Mouse (Mus musculus) G1E (cell line): Measurements from ENCODE around the gene Ctla2b. TPM values are rescaled to one million over a fixed set of nuclear protein-coding genes. Genes with fewer than 3 reads are reported as not detected.
"Not testable (repeated sequence)": the region's sequence is repeated elsewhere in the genome, so short reads cannot be mapped to it uniquely, and the experiment has no call there.

ENCODE experiments used
- ATAC-seq: 2 replicates; pipeline ENCODE4 v1.8.0; 2016; ENCODE audit warnings: mild to moderate bottlenecking; ENCODE audit not compliant: insufficient number of reproducible peaks, poor library complexity, low FRiP score, severe bottlenecking; ENCODE audit errors: extremely low read depth
- DNase-seq: peaks from one replicate; pipeline ENCODE4 v3.0.0; 2012; ENCODE audit warnings: low spot score
- H3K27me3 ChIP-seq: 2 replicates; pipeline ENCODE4 v1.6.1; 2012; ENCODE audit warnings: mild to moderate bottlenecking, low read length, inconsistent platforms; ENCODE audit not compliant: insufficient read depth
- H3K36me3 ChIP-seq: replicated peaks from 2 replicates; pipeline ENCODE3; 2012; ENCODE audit warnings: mild to moderate bottlenecking, inconsistent platforms
- H3K4me1 ChIP-seq: 2 replicates; pipeline ENCODE4 v1.6.1; 2012; ENCODE audit warnings: low read depth, low read length, inconsistent platforms, mixed read lengths; ENCODE audit not compliant: insufficient read depth
- H3K4me3 ChIP-seq: 2 replicates; pipeline ENCODE4 v1.5.1; 2012; ENCODE audit warnings: low read depth, mild to moderate bottlenecking, inconsistent platforms, low read length, moderate library complexity, mixed read lengths
- H3K9me3 ChIP-seq: replicated peaks from 2 replicates; pipeline ENCODE4 v1.6.1; 2012; ENCODE audit warnings: inconsistent platforms
- CTCF ChIP-seq: IDR thresholded peaks from 2 replicates; pipeline ENCODE4 v1.5.1; 2012; ENCODE audit warnings: low read depth, low read length, inconsistent platforms, mixed read lengths
- GATA1 ChIP-seq: IDR thresholded peaks from 2 replicates; pipeline ENCODE4 v1.6.1; 2012; ENCODE audit warnings: borderline replicate concordance, low read length, inconsistent platforms, mixed read lengths
- GATA2 ChIP-seq: IDR thresholded peaks from 2 replicates; pipeline ENCODE4 v1.6.1; 2012; ENCODE audit warnings: low read depth, low read length, inconsistent platforms, borderline replicate concordance
- POLR2AphosphoS5 ChIP-seq: IDR thresholded peaks from 2 replicates; pipeline ENCODE4 v1.6.1; 2012; ENCODE audit warnings: low read depth, low read length, inconsistent platforms; ENCODE audit not compliant: insufficient replicate concordance
- TAL1 ChIP-seq: conservative IDR thresholded peaks from 2 replicates; pipeline ENCODE4 v1.6.1; 2012; ENCODE audit warnings: low read depth, low read length, inconsistent platforms, mixed read lengths
- polyA plus RNA-seq: library from polyadenylated mRNA; stranded (reverse); fragments of >175 nt; gene quantifications from 2 replicates; pipeline ENCODE4 v1.2.3, GENCODE M21; 2012
- total RNA-seq, 2 experiments: library from RNA; stranded (forward) in 1 of 2; stranded (reverse) in 1 of 2; fragments of 200-1000 nt in 1 of 2; fragments of >200 nt in 1 of 2; fragmentation: Nextera tagmentation in 1 of 2; gene quantifications; 2 replicates each; pipeline ENCODE4 v1.2.3; 2014 to 2017

Ctla2b gene
- not detected in 2 replicates for total RNA-seq (2014; fragmentation: Nextera tagmentation)
- 0.22 and 0.29 TPM in 2 replicates for total RNA-seq (2017)
- polyA plus RNA-seq, result not detected in 2 replicates

DNA sequence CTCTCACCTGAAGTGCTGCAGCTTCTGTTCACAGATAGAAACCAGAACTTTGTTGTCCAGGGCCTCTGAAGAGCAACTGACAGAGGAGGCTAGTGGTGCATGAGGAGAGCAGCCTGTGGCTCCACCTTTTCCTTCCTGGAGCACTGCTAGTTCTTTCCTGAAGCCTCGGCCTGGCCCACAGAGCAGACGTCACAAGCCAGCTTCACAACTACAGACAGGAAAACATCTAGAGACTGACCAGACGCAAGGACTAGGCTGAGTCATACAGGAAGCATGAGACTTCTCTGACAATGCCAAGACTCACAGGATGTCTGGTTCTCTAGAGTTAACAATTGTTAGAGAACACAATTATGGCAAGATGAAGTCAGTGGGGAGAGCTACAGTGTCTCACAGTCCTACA, at the start of gene Ctla2b:
Gene Ctla2b (minus strand): TSS at position 120 of the 400 bp plus-strand sequence.
- ATAC-seq (no peak), DNase-seq (no peak)
- Histone ChIP-seq H3K4me1 (no peaks in the 10 kb centered on the region), H3K4me3 (no peak within 1 kb of the TSS), H3K27me3 (no peaks in the 10 kb centered on the region), H3K36me3 (no peaks in the 10 kb centered on the region), H3K9me3 (peaks cover 20% of the 10 kb centered on the region)
- TF ChIP-seq TAL1 (no peak), POLR2AphosphoS5 (no peak)

DNA sequence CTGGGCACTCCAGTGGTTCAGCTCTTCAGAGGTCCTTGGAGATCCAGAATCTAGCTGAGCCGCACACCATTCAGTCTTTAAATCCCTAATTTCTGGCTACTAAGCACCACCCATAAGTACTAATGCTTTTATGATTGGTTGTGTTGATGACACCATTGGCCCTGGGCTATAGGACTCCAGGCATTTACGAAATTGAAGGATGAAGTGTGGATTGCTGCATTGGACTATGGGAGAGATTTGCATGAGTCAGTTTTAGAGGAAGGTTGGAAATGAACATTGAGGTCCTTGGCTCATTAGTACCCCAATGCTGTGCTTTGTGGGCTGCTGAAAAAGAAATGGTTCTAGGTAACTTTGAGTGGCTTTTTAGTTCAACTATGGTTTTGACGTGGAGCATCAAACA, 44.6 kb upstream of the Ctla2b start, which contains the start of gene Tpbpa:
Gene Tpbpa (minus strand): TSS at position 101 of the 400 bp plus-strand sequence.
- ATAC-seq, H3K4me1 ChIP-seq, H3K9me3 ChIP-seq, H3K36me3 ChIP-seq, H3K27me3 ChIP-seq, DNase-seq, H3K4me3 ChIP-seq: not testable (repeated sequence)

DNA sequence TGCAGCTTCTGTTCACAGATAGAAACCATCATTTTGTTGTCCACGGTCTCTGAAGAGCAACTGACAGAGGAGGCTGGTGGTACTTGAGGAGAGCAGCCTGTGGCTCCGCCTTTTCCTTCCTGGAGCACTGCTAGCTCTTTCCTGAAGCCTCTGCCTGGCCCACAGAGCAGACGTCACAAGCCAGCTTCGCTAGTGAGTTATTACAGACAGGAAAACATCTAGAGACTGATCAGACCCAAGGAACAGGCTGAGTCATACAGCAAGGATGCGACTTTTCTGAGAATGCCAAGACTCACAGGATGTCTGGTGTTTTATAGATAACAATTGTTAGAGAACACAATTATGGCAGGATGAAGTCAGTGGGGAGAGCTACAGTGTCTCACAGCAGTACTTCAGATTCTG, 39.3 kb upstream of the Ctla2b start, which contains the start of the genes Gm49391 and Ctla2a:
Gene Gm49391 (minus strand): TSS at position 72 of the 402 bp plus-strand sequence.
Gene Ctla2a (minus strand): TSS at position 126 of the 402 bp plus-strand sequence.
- Histone ChIP-seq H3K4me3 (no peak within 1 kb of the TSS), H3K9me3 (peaks cover 6% of the 10 kb centered on the region; the same call in 1 of the 2 replicates), H3K4me1 (no peaks in the 10 kb centered on the region), H3K36me3 (no peaks in the 10 kb centered on the region), H3K27me3 (no peaks in the 10 kb centered on the region)
- DNase-seq, result no peak
- no peak for TF ChIP-seq TAL1
- no peak for TF ChIP-seq GATA1
- no peak for TF ChIP-seq POLR2AphosphoS5
- no peak for TF ChIP-seq GATA2
- TF ChIP-seq CTCF, result no peak
- no peak for ATAC-seq

DNA sequence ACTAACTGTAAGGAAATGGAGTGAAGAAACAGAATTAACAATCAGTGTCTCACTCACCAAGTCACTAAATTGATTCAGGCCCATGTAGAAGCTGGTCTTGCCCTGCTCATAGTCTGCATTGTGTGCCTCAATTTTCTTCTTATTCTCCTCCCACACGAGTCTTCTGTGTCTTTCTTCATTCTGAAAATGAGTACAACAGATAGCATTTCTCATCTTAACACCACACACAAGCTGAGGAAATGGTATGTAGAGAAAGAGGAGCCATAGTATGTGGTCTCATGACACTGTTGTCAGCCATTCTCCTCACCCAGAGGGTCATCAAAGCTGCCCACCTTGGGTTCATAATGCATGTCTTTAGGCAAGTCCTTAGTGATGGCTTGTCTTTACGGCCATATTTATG, 38.2 kb upstream of the Ctla2b start, which contains the start of gene Gm49393:
Gene Gm49393 (minus strand): TSS at position 101 of the 400 bp plus-strand sequence.
- not testable (repeated sequence) for H3K4me1 ChIP-seq, H3K27me3 ChIP-seq, ATAC-seq, H3K9me3 ChIP-seq, H3K36me3 ChIP-seq, H3K4me3 ChIP-seq, DNase-seq

DNA sequence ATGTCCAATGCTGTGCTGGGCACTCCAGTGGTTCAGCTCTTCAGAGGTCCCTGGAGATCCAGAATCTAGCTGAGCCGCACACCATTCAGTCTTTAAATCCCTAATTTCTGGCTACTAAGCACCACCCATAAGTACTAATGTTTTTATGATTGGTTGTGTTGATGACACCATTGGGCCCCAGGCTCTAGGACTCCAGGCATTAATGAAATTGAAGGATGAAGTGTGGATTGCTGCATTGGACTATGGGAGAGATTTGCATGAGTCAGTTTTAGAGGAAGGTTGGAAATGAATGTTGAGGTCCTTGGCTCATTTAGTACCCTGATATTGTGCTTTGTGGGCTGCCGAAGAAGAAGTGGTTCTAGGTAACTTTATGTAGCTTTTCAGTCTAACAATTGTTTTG, 7.5 kb upstream of the Ctla2b start, which contains the start of gene Tpbpb:
Gene Tpbpb (minus strand): TSS at position 101 of the 400 bp plus-strand sequence.
- not testable (repeated sequence) for DNase-seq

DNA sequence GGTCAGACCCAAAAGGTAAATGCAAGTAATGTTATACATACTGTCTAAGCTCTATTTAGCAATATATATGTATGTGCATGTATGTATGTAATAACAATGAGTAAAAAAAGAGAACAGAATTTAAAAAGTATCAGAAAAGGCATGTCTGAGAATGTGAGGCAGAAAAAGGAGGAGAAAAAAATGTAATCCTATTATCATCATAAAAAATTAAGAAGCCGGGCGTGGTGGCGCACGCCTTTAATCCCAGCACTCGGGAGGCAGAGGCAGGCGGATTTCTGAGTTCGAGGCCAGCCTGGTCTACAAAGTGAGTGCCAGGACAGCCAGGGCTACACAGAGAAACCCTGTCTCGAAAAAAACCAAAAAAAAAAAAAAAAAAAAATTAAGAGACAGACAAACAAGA, 453 bp downstream of the Ctla2b start, which contains the start of gene Gm49392:
Gene Gm49392 (minus strand): TSS at position 101 of the 400 bp plus-strand sequence.
- DNase-seq, H3K27me3 ChIP-seq, H3K4me1 ChIP-seq, H3K4me3 ChIP-seq, ATAC-seq, H3K36me3 ChIP-seq: not testable (repeated sequence)
- H3K9me3 ChIP-seq, result peaks cover 20% of the 10 kb centered on the region

More for the DNA sequence above, 7.5 kb upstream of the Ctla2b start, which contains the start of gene Tpbpb:
- not testable (repeated sequence) for H3K9me3 ChIP-seq, H3K36me3 ChIP-seq, H3K27me3 ChIP-seq, H3K4me3 ChIP-seq, H3K4me1 ChIP-seq, ATAC-seq

DNA sequence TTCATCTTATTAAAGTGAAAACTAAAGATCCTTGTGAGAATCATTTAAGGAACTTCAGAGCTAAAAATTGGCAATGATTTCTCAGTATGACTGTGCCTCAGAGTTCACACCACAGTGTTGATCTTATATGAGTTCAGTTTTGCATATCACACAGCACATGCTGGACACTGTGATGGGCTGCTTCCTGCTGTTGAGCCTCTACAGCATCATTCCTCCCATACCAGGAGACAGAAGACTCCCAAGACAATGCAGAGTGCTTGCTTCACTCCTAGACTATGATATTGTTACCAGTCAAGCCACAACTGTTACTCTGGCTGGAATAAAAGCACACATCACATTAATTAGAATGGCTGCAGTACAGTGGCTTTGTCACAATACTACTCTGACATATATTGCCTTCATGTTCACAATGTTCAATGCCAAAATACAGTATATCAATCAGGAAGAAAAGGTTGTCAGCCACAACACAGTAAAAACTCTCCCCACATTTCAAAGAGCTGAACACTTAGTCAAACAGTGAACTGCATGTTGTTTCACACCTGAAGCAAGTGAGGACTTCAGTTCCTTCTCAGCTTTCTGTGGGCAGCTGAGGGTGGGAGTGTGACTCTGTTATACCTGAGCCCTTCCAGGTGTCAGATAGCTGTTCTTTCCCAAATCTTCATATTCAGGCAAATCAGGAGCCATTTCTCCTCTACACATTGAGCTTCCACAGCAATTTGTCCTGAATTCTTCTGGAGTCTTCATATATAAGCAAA, 1.7 kb downstream of the Ctla2b start:
- Histone ChIP-seq H3K36me3 (no peaks in the 10 kb centered on the region), H3K9me3 (peaks cover 20% of the 10 kb centered on the region), H3K4me1 (no peaks in the 10 kb centered on the region), H3K4me3 (no peak overlapping the region), H3K27me3 (no peaks in the 10 kb centered on the region)
- DNase-seq, result no peak
- no peak for TF ChIP-seq GATA2
- no peak for TF ChIP-seq TAL1
- no peak for TF ChIP-seq POLR2AphosphoS5
- TF ChIP-seq CTCF, result no peak
- no peak for TF ChIP-seq GATA1
- no peak for ATAC-seq
